Mouse (Mus musculus): Measurements from ENCODE around the gene Cybc1. TPM values are rescaled to one million over a fixed set of nuclear protein-coding genes. Genes with fewer than 3 reads are reported as not detected.
A peak's percentile ranks its signal among the peaks of the same experiment; 100 is the strongest.

Gene Cybc1
- polyA plus RNA-seq, 1 experiment from 2014 or later = 37.0 TPM

DNA sequence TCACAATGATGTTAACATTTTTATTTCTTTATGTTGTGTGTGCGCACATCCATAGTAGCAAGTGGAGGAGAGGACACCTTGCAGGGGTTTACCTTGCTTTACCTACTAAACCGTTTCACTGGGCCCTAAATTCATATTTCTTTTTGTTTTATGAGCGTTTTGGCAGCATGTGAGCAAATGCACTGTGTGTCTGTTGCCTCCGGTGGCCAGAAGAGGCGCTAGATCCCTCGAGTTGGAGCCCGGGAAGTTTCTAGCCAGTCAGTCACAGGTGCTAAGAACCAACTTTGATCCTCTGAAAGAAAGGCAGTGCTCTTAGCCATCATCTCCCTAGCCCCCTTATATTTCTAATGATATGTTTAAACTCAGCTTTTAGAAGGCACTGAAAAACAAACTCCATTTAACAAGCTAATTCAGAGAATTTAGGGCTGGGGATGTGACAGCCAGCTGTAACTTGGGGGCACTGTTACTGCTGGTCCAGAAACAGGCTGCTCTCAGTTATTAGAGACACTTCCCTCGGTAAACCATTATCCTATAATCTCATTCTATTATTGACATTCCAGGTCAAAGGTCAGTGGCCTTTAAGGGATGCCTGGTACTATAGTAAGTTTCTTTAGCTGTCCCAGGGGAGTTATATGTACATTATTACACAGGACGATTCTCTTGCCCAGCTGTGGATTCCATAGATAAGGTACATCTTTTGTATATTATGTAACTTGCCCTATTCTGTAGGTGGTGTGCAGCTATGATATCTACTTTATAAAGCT lies 6.5 kb upstream of the Cybc1 start:
- Histone ChIP-seq H3K9me3 (replicated peaks) (no peaks in the 10 kb centered on the region), H3K9ac (no peak overlapping the region), H3K4me3 (peak overlapping the region; percentile 75; the same call in 1 of the 2 replicates), H3K27ac (peak overlapping the region; percentile 100), H3K4me1 (peaks cover 31% of the 10 kb centered on the region), H3K4me2 (peak overlapping the region; percentile 67), H3K27me3 (no peaks in the 10 kb centered on the region), H3K36me3 (ENCODE audit: poor library complexity, severe bottlenecking) (peaks cover 13% of the 10 kb centered on the region)
- 32% methylated on average over 9 of the region's 9 CpGs for WGBS
- no peak for ATAC-seq

GRCm38 (mm10) chr11:121232706-121233105 lies 3.6 kb upstream of the Cybc1 start:
- Histone ChIP-seq H3K27me3 (no peaks in the 10 kb centered on the region), H3K4me1 (peaks cover 18% of the 10 kb centered on the region), H3K27ac (no peak overlapping the region), H3K36me3 (ENCODE audit: poor library complexity, severe bottlenecking) (no peaks in the 10 kb centered on the region), H3K4me3 (no peak overlapping the region), H3K4me2 (no peak overlapping the region), H3K9ac (no peak overlapping the region), H3K9me3 (replicated peaks) (no peaks in the 10 kb centered on the region)
- WGBS = 31% methylated on average over 4 of the region's 4 CpGs
- no peak for ATAC-seq

DNA sequence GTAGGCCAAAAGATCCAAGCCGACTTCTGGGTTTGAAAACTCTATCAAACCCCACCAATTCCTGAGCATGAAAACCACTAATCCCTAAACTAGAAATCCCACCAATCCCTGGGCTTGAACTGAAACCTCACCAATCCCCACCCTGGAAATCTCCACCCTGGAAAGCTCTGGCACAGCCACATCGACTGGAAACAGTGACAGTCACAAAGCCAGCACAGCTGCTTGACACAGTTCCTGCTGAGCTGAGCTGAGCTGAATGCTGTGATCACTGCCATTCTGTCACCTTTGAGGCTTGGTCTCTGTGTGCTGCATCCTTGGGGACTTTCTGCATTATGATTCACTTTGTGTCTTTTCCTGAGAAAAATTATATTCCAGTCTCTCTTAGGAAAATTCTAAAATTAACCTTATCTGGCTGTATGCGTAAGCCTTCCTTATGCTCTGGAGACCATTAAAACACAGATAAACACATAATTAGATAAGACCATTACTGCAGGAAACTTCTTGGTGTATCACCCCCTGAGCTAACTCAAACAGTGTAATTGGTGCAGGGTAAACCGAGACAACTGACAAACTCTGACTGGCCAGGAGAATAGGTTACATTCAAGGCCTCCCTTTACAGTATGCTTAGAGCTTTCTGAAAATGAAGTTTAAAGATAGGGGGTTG lies 2.6 kb upstream of the Cybc1 start:
- Histone ChIP-seq H3K9me3 (replicated peaks) (no peaks in the 10 kb centered on the region), H3K4me2 (no peak overlapping the region), H3K36me3 (ENCODE audit: poor library complexity, severe bottlenecking) (peaks cover 3% of the 10 kb centered on the region), H3K27me3 (no peaks in the 10 kb centered on the region), H3K27ac (no peak overlapping the region), H3K4me1 (peaks cover 28% of the 10 kb centered on the region), H3K9ac (no peak overlapping the region), H3K4me3 (no peak overlapping the region)
- no peak for ATAC-seq
- 49% methylated on average over 4 of the region's 4 CpGs for WGBS

DNA sequence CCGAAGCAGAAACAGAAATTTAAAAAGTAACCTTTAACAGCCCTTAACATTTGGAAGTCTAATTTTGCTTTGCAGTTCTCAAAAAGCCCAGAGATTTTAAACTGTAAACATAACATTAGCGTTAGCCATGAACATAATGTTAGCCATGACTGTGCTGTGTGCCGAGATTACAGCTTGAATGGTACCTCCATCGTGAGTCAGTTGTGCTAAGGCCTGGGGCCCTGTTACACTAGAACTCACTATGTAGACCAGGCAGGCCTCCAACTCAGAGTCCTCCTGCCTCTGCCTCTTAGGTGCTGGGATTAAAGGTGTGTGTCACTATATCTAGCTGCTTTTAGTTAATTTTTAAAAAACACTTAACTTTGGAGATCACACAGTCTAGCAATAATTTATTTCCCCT lies 2.1 kb upstream of the Cybc1 start:
- no peak overlapping the region for H3K9ac ChIP-seq
- no peaks in the 10 kb centered on the region for H3K9me3 ChIP-seq (replicated peaks)
- ATAC-seq = no peak
- no peak overlapping the region for H3K27ac ChIP-seq
- H3K4me2 ChIP-seq = no peak overlapping the region
- no peak overlapping the region for H3K4me3 ChIP-seq
- H3K27me3 ChIP-seq = no peaks in the 10 kb centered on the region
- WGBS = 74% methylated on average over 4 of the region's 4 CpGs
- peaks cover 8% of the 10 kb centered on the region for H3K36me3 ChIP-seq (ENCODE audit: poor library complexity, severe bottlenecking)
- H3K4me1 ChIP-seq = peaks cover 26% of the 10 kb centered on the region

DNA sequence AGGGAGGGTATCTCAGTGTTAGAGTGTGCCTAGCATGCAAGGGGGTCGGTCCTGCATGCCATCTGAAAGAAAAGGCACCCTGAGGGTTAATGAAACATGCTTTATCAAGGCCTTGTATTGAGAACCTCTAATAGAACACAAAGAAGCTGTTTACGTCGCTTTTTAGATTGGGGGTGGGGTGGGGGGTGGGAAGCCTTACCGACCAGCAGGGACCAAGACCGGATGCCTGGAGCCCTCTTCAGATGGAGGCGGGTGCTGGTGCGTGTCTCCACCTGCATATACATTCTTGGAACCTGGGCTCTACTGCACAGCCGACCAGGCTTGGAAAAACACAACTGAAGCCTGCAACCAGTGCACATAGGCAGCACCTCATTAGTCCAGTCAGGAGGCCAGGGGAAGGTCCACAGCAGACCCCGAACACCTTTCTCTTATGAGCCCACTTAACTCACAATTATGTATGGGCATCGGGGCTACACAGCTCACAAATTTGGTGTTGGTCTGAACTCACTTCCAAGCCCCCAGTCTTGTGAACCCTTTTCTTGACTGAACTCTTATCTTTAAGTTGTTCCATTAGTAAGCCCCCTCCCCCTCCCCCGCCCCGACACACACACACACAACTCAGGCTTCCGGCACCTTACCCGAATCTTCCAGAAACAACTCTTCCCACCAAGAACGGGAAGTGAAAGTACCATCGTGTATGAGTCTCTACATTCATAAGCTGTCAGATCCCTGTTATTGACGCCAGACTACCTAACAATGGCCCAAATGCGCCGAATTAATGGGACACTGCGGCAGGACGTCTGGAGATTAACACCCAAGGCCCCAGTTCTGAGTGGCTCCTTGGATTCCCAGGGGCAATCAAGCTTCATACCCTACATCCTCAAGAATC lies 749 bp downstream of the Cybc1 start:
- Histone ChIP-seq H3K4me1 (peaks cover 20% of the 10 kb centered on the region), H3K4me2 (peak overlapping the region; percentile 86), H3K36me3 (ENCODE audit: poor library complexity, severe bottlenecking) (peaks cover 36% of the 10 kb centered on the region), H3K27ac (0 out of 2 replicates have a peak overlapping the region, but pooled peaks have one; percentile 37), H3K9ac (peak overlapping the region; percentile 76), H3K4me3 (peak overlapping the region; percentile 76), H3K27me3 (no peaks in the 10 kb centered on the region), H3K9me3 (replicated peaks) (no peaks in the 10 kb centered on the region)
- 21% methylated on average over 21 of the region's 21 CpGs for WGBS
- no peak; the same call in 1 of the 2 replicates for ATAC-seq

DNA sequence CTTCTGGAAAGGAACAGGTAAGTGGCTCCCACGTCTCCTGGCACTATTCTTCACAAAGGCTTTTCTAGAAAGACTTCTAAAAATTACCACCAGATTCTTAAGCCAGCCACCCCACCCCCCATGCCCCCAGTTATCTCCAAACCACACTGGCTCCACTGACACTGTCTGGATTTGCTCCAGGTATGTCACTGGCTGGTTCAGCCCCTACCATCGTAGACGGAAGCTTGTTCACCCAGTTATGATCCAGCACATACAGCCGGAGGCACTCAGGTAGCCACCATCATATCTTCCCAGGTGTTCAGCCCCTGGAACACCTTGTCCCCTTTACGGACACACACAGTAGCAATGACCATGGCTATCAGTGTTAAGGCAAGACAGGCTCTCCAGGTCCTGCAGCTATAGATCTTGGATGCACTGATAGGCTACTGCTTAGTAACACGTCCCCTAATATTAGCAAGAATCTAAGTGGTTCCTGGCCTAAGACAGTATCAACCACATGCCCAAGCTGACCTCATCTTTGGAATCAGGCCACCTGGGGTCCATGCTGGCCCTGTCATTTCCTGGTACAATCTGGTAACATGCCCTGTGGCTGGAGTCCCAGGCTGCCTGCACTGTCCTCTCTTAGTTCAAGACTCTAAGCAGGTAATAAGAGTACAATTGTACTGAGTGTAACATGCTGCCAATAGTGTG lies 7.7 kb downstream of the Cybc1 start:
- Histone ChIP-seq H3K9me3 (replicated peaks) (no peaks in the 10 kb centered on the region), H3K4me1 (no peaks in the 10 kb centered on the region), H3K4me2 (no peak overlapping the region), H3K27ac (no peak overlapping the region), H3K36me3 (ENCODE audit: poor library complexity, severe bottlenecking) (peaks cover 88% of the 10 kb centered on the region), H3K4me3 (no peak overlapping the region), H3K9ac (no peak overlapping the region), H3K27me3 (no peaks in the 10 kb centered on the region)
- no peak for ATAC-seq
- 96% methylated on average over 6 of the region's 6 CpGs for WGBS

GRCm38 (mm10) chr11:121220771-121221170 lies 8.4 kb downstream of the Cybc1 start:
- Histone ChIP-seq H3K4me3 (no peak overlapping the region), H3K9me3 (replicated peaks) (no peaks in the 10 kb centered on the region), H3K4me2 (no peak overlapping the region), H3K36me3 (ENCODE audit: poor library complexity, severe bottlenecking) (peaks cover 88% of the 10 kb centered on the region), H3K27ac (no peak overlapping the region), H3K27me3 (no peaks in the 10 kb centered on the region), H3K9ac (no peak overlapping the region), H3K4me1 (no peaks in the 10 kb centered on the region)
- no peak for ATAC-seq
- 88% methylated on average over 5 of the region's 5 CpGs for WGBS

GRCm38 (mm10) chr11:121219776-121220175 lies 9.3 kb downstream of the Cybc1 start:
- 91% methylated on average over 11 of the region's 11 CpGs for WGBS
- H3K4me1 ChIP-seq = no peaks in the 10 kb centered on the region
- H3K36me3 ChIP-seq (ENCODE audit: poor library complexity, severe bottlenecking) = peaks cover 82% of the 10 kb centered on the region
- H3K9ac ChIP-seq = no peak overlapping the region
- H3K27ac ChIP-seq = no peak overlapping the region
- H3K27me3 ChIP-seq = no peaks in the 10 kb centered on the region
- no peaks in the 10 kb centered on the region for H3K9me3 ChIP-seq (replicated peaks)
- no peak for ATAC-seq
- no peak overlapping the region for H3K4me2 ChIP-seq
- H3K4me3 ChIP-seq = no peak overlapping the region

GRCm38 (mm10) chr11:121216831-121217230 lies 12.3 kb downstream of the Cybc1 start:
- Histone ChIP-seq H3K9me3 (replicated peaks) (no peaks in the 10 kb centered on the region), H3K27me3 (no peaks in the 10 kb centered on the region), H3K36me3 (ENCODE audit: poor library complexity, severe bottlenecking) (peaks cover 67% of the 10 kb centered on the region), H3K4me2 (no peak overlapping the region), H3K4me1 (no peaks in the 10 kb centered on the region), H3K4me3 (no peak overlapping the region), H3K9ac (no peak overlapping the region), H3K27ac (no peak overlapping the region)
- 97% methylated on average over 3 of the region's 3 CpGs for WGBS
- ATAC-seq = no peak

- Histone ChIP-seq H3K36me3 (ENCODE audit: poor library complexity, severe bottlenecking) (peaks cover 17% of the 10 kb centered on the region; the same call in 1 of the 2 replicates), H3K9me3 (replicated peaks) (no peaks in the 10 kb centered on the region), H3K27ac (peak within 1 kb of the TSS; percentile 87), H3K4me3 (peak within 1 kb of the TSS; percentile 74), H3K27me3 (no peaks in the 10 kb centered on the region), H3K4me1 (peaks cover 17% of the 10 kb centered on the region), H3K4me2 (peak within 1 kb of the TSS; percentile 81), H3K9ac (peak within 1 kb of the TSS; percentile 81)
- peak; percentile 98 for ATAC-seq
- under 1% methylated on average over 64 of the region's 70 CpGs for WGBS
Observed at GRCm38 (mm10) chr11:121204161-121205006, 24.7 kb downstream of the Cybc1 start, which contains the start of the genes Hexdc and Ogfod3. Gene Hexdc (plus strand): TSS chr11:121204433. Gene Ogfod3 (minus strand): TSS chr11:121204711.

DNA sequence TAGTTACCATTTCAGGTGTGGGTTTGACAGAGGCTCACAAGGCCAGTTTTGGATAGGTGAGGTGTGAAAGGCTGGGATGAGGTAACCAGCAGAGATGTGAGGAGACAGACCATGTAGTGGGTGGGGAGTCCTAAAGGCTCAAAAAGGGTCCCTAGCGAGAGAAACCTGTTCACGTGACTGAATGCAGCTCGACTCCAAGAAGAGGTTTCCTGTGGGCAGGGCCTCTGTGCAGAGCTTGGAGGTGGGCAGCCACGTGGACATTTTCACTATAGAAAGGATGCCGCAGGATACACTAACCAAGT lies 25.3 kb downstream of the Cybc1 start:
- ATAC-seq = no peak
- H3K27ac ChIP-seq = peak overlapping the region; percentile 87; the same call in 1 of the 2 replicates

More for the DNA sequence above, 25.3 kb downstream of the Cybc1 start:
- WGBS = 0% methylated on average over 5 of the region's 5 CpGs
- peak overlapping the region; percentile 74 for H3K4me3 ChIP-seq
- peak overlapping the region; percentile 81 for H3K4me2 ChIP-seq
- no peaks in the 10 kb centered on the region for H3K27me3 ChIP-seq
- peak overlapping the region; percentile 81 for H3K9ac ChIP-seq
- H3K36me3 ChIP-seq (ENCODE audit: poor library complexity, severe bottlenecking) = peaks cover 13% of the 10 kb centered on the region; the same call in 1 of the 2 replicates
- H3K4me1 ChIP-seq = peaks cover 17% of the 10 kb centered on the region
- H3K9me3 ChIP-seq (replicated peaks) = no peaks in the 10 kb centered on the region
